Mouse (Mus musculus) forelimb bud, embryonic 11.5 days (tissue): ENCODE measurements at regions not wholly inside any gene's neighbourhood (a gene's known extent, or its start where the extent isn't known, plus 50 kb on each side); places are given as distances from the start of the nearest gene placed in this dataset.

Source experiments
- DNase-seq: peaks from one replicate; pipeline ENCODE4 v3.0.0-alpha.2; 2012; ENCODE audit warnings: low read depth, low spot score

GRCm38 (mm10) chr5:37980692-37981091 is 57.9 kb upstream of the Stx18 start:
- DNase-seq: peak; percentile 55

- no peak for DNase-seq
Observed at GRCm38 (mm10) chr5:37976943-37977434, 61.6 kb upstream of the Stx18 start.

GRCm38 (mm10) chr5:37972980-37973545 is 65.5 kb upstream of the Stx18 start:
- no peak for DNase-seq

- no peak for DNase-seq
Observed at GRCm38 (mm10) chr5:37971724-37972123, 66.8 kb upstream of the Stx18 start.

GRCm38 (mm10) chr5:37968596-37968995 is 69.9 kb upstream of the Stx18 start:
- peak; percentile 71 for DNase-seq

GRCm38 (mm10) chr5:37967914-37968375 is 70.6 kb upstream of the Stx18 start:
- DNase-seq: peak; percentile 59

- DNase-seq: peak; percentile 80
Observed at GRCm38 (mm10) chr5:37967106-37967913, 71.2 kb upstream of the Stx18 start.

- DNase-seq: no peak
Observed at GRCm38 (mm10) chr5:37963688-37964087, 74.9 kb upstream of the Stx18 start.

GRCm38 (mm10) chr5:37962513-37962912 is 76.0 kb upstream of the Stx18 start:
- no peak for DNase-seq

- no peak for DNase-seq
Observed at GRCm38 (mm10) chr5:37960216-37960615, 78.3 kb upstream of the Stx18 start.

GRCm38 (mm10) chr5:37952096-37952495 is 86.4 kb upstream of the Stx18 start:
- DNase-seq: peak; percentile 40

GRCm38 (mm10) chr5:37932760-37933122 is 105.8 kb upstream of the Stx18 start:
- DNase-seq: no peak

- DNase-seq: no peak
Observed at GRCm38 (mm10) chr5:37932086-37932759, 106.3 kb upstream of the Stx18 start.

- DNase-seq: no peak
Observed at GRCm38 (mm10) chr5:37920481-37920880, 96.1 kb upstream of the Msx1 start.

GRCm38 (mm10) chr5:37919102-37919501 is 94.7 kb upstream of the Msx1 start:
- no peak for DNase-seq

- peak; percentile 89 for DNase-seq
Observed at GRCm38 (mm10) chr5:37918001-37918707, 93.8 kb upstream of the Msx1 start.

GRCm38 (mm10) chr5:37917161-37917560 is 92.8 kb upstream of the Msx1 start:
- DNase-seq: no peak

- no peak for DNase-seq
Observed at GRCm38 (mm10) chr5:37904683-37905352, 80.4 kb upstream of the Msx1 start.

- no peak for DNase-seq
Observed at GRCm38 (mm10) chr5:37903861-37904260, 79.5 kb upstream of the Msx1 start.

GRCm38 (mm10) chr5:37902741-37903140 is 78.4 kb upstream of the Msx1 start:
- DNase-seq: no peak

GRCm38 (mm10) chr5:37901861-37902291 is 77.5 kb upstream of the Msx1 start:
- no peak for DNase-seq
